Mouse (Mus musculus): Measurements from ENCODE around the gene Ccr6.

- no peak for TF ChIP-seq POLR2A (IDR thresholded peaks at IDR 0.05; ENCODE audit: control insufficient read depth, extremely low read depth, insufficient read depth, low read length, poor library complexity)
- TF ChIP-seq CTCF (IDR thresholded peaks at IDR 0.05; ENCODE audit: borderline replicate concordance, control insufficient read depth, extremely low read depth, insufficient read depth, low read length, poor library complexity), result no peak
These were observed 36.5 kb upstream of the Ccr6 start for GRCm38 (mm10) chr17:8199067-8199935.
